Mouse (Mus musculus) testis, postnatal 10 days (tissue): ENCODE results near the gene Gm973.
"Not testable (repeated sequence)": the region's sequence is repeated elsewhere in the genome, so short reads cannot be mapped to it uniquely, and the experiment has no call there.

Source experiments
- DNase-seq: peaks from one replicate; pipeline ENCODE4 v3.0.0; 2021; ENCODE audit warnings: low spot score

The Gm973 gene

GRCm38 (mm10) chr1:59630356-59630755 lies 114.3 kb downstream of the Gm973 start:
- DNase-seq, result not testable (repeated sequence)

- no peak for DNase-seq
Measured at GRCm38 (mm10) chr1:59631986-59632659, 116.1 kb downstream of the Gm973 start.

- DNase-seq, result no peak
Measured at GRCm38 (mm10) chr1:59633056-59633455, 117.0 kb downstream of the Gm973 start.

- no peak for DNase-seq
Measured at GRCm38 (mm10) chr1:59636349-59636748, 120.3 kb downstream of the Gm973 start.

GRCm38 (mm10) chr1:59638371-59638770 lies 122.3 kb downstream of the Gm973 start:
- no peak for DNase-seq

- DNase-seq, result no peak
Measured at GRCm38 (mm10) chr1:59642488-59642887, 126.4 kb downstream of the Gm973 start.

GRCm38 (mm10) chr1:59646502-59646901 lies 130.4 kb downstream of the Gm973 start:
- DNase-seq, result not testable (repeated sequence)

GRCm38 (mm10) chr1:59651201-59651819 lies 135.2 kb downstream of the Gm973 start:
- DNase-seq, result no peak

GRCm38 (mm10) chr1:59653243-59653911 lies 137.3 kb downstream of the Gm973 start:
- no peak for DNase-seq

- no peak for DNase-seq
Measured at GRCm38 (mm10) chr1:59656244-59657171, 140.4 kb downstream of the Gm973 start.

GRCm38 (mm10) chr1:59663456-59664135 lies 147.5 kb downstream of the Gm973 start:
- DNase-seq, result no peak

GRCm38 (mm10) chr1:59668871-59669270 lies 152.8 kb downstream of the Gm973 start:
- DNase-seq, result no peak

- DNase-seq, result peak; percentile 55
Measured at GRCm38 (mm10) chr1:59669962-59670630, 154.0 kb downstream of the Gm973 start.

- peak; percentile 86 for DNase-seq
Measured at GRCm38 (mm10) chr1:59670641-59671168, 154.6 kb downstream of the Gm973 start, which contains the start of gene Sumo1. Gene Sumo1 (minus strand): TSS chr1:59670834.

GRCm38 (mm10) chr1:59673661-59674060 lies 157.6 kb downstream of the Gm973 start:
- DNase-seq, result no peak

- peak; percentile 55 for DNase-seq
Measured at GRCm38 (mm10) chr1:59683926-59684818, 168.1 kb downstream of the Gm973 start.

- peak; percentile 77 for DNase-seq
Measured at GRCm38 (mm10) chr1:59684819-59685755, 169.0 kb downstream of the Gm973 start, which contains the start of gene Nop58. Gene Nop58 (plus strand): TSS chr1:59684971.
